Mouse (Mus musculus) spleen, postnatal 36 days (tissue): ENCODE measurements around the gene Slc7a8.
"Not testable (repeated sequence)": the region's sequence is repeated elsewhere in the genome, so short reads cannot be mapped to it uniquely, and the experiment has no call there.

ENCODE experiments used
- DNase-seq, 2 experiments: peaks; one replicate each; pipeline ENCODE4 v3.0.0; 2022; ENCODE audit warnings: low spot score in 2 of 2, mixed read lengths in 1 of 2

Gene Slc7a8

GRCm38 (mm10) chr14:54780836-54781609, 723 bp downstream of the Slc7a8 start:
- peak in 1 of 2 experiments; percentile 8 for DNase-seq

GRCm38 (mm10) chr14:54780084-54780483, 1.7 kb downstream of the Slc7a8 start:
- no peak for DNase-seq

GRCm38 (mm10) chr14:54777893-54778292, 3.9 kb downstream of the Slc7a8 start:
- DNase-seq = no peak

- DNase-seq = no peak
These were observed 5.0 kb downstream of the Slc7a8 start for GRCm38 (mm10) chr14:54776768-54777167.

- no peak for DNase-seq
These were observed 6.2 kb downstream of the Slc7a8 start for GRCm38 (mm10) chr14:54775534-54776041.

GRCm38 (mm10) chr14:54772333-54772856, 9.4 kb downstream of the Slc7a8 start:
- DNase-seq = no peak

- no peak for DNase-seq
These were observed 11.4 kb downstream of the Slc7a8 start for GRCm38 (mm10) chr14:54770373-54770772.

GRCm38 (mm10) chr14:54769068-54769425, 12.7 kb downstream of the Slc7a8 start:
- no peak for DNase-seq

- DNase-seq = no peak
These were observed 13.3 kb downstream of the Slc7a8 start for GRCm38 (mm10) chr14:54768314-54769067.

- DNase-seq = not testable (repeated sequence)
These were observed 14.8 kb downstream of the Slc7a8 start for GRCm38 (mm10) chr14:54766937-54767336.

GRCm38 (mm10) chr14:54756382-54756781, 25.4 kb downstream of the Slc7a8 start:
- DNase-seq = peak in 1 of 2 experiments; percentile 18

- DNase-seq = peak; percentile 19 to 41
These were observed 27.1 kb downstream of the Slc7a8 start for GRCm38 (mm10) chr14:54754602-54755018.

- DNase-seq = no peak
These were observed 27.7 kb downstream of the Slc7a8 start for GRCm38 (mm10) chr14:54753986-54754601.

GRCm38 (mm10) chr14:54752938-54753337, 28.8 kb downstream of the Slc7a8 start:
- no peak for DNase-seq

GRCm38 (mm10) chr14:54751768-54752167, 30.0 kb downstream of the Slc7a8 start:
- no peak for DNase-seq

GRCm38 (mm10) chr14:54749238-54749637, 32.5 kb downstream of the Slc7a8 start:
- no peak for DNase-seq

- DNase-seq = no peak
These were observed 33.5 kb downstream of the Slc7a8 start for GRCm38 (mm10) chr14:54747942-54748917.

- DNase-seq = no peak
These were observed 35.7 kb downstream of the Slc7a8 start for GRCm38 (mm10) chr14:54746038-54746437.

- DNase-seq = no peak
These were observed 37.3 kb downstream of the Slc7a8 start for GRCm38 (mm10) chr14:54744473-54744872.

GRCm38 (mm10) chr14:54742375-54742774, 39.4 kb downstream of the Slc7a8 start:
- no peak for DNase-seq

GRCm38 (mm10) chr14:54741721-54742120, 40.0 kb downstream of the Slc7a8 start:
- no peak for DNase-seq
